Mouse (Mus musculus) CH12F3 (cell line): ENCODE measurements at regions not wholly inside any gene's neighbourhood (a gene's known extent, or its start where the extent isn't known, plus 50 kb on each side); places are given as distances from the start of the nearest gene placed in this dataset.

ENCODE experiments used
- in situ Hi-C: fragments of 300-500 bp; cut with MboI; formaldehyde crosslinking; loops from 2 replicates; pipeline ENCODE4 v1.14.3; 2020; ENCODE audit warnings: low sequenced_read_pairs

- in situ Hi-C loops: no loop called here
Measured at GRCm38 (mm10) chr4:34328151-34328785, 222.5 kb upstream of the Akirin2 start.

- in situ Hi-C loops: no loop called here
Measured at GRCm38 (mm10) chr4:34336971-34337797, 213.6 kb upstream of the Akirin2 start.

GRCm38 (mm10) chr4:34337852-34338251, 212.9 kb upstream of the Akirin2 start:
- in situ Hi-C loops: no loop called here

GRCm38 (mm10) chr4:34340057-34340456, 210.7 kb upstream of the Akirin2 start:
- in situ Hi-C loops: no loop called here

GRCm38 (mm10) chr4:34371281-34372032, 179.3 kb upstream of the Akirin2 start:
- in situ Hi-C loops: no loop called here

- in situ Hi-C loops: no loop called here
Measured at GRCm38 (mm10) chr4:34386338-34386967, 164.3 kb upstream of the Akirin2 start.

GRCm38 (mm10) chr4:34391499-34391898, 159.2 kb upstream of the Akirin2 start:
- in situ Hi-C loops: no loop called here

GRCm38 (mm10) chr4:34403061-34403460, 147.7 kb upstream of the Akirin2 start:
- in situ Hi-C loops: no loop called here

- in situ Hi-C loops: no loop called here
Measured at GRCm38 (mm10) chr4:34407181-34407580, 143.6 kb upstream of the Akirin2 start.

- in situ Hi-C loops: loop anchor here (5.0 kb wide), 1 partner anchor 51 kb away; no protein-coding TSS in a partner anchor
Measured at GRCm38 (mm10) chr4:34420970-34421369, 129.8 kb upstream of the Akirin2 start.

- in situ Hi-C loops: loop anchor here (5.0 kb wide), 1 partner anchor 48 kb away; no protein-coding TSS in a partner anchor
Measured at GRCm38 (mm10) chr4:34424131-34424646, 126.5 kb upstream of the Akirin2 start.

GRCm38 (mm10) chr4:34429003-34429402, 121.7 kb upstream of the Akirin2 start:
- in situ Hi-C loops: no loop called here

GRCm38 (mm10) chr4:34429456-34430235, 121.1 kb upstream of the Akirin2 start:
- in situ Hi-C loops: no loop called here

- in situ Hi-C loops: no loop called here
Measured at GRCm38 (mm10) chr4:34437316-34437715, 113.4 kb upstream of the Akirin2 start.

GRCm38 (mm10) chr4:34449582-34449981, 101.2 kb upstream of the Akirin2 start:
- in situ Hi-C loops: no loop called here

GRCm38 (mm10) chr4:34462591-34462990, 88.1 kb upstream of the Akirin2 start:
- in situ Hi-C loops: no loop called here

GRCm38 (mm10) chr4:34465845-34466244, 84.9 kb upstream of the Akirin2 start:
- in situ Hi-C loops: no loop called here

- in situ Hi-C loops: no loop called here
Measured at GRCm38 (mm10) chr4:34466309-34466708, 84.4 kb upstream of the Akirin2 start.

GRCm38 (mm10) chr4:34468096-34468495, 82.6 kb upstream of the Akirin2 start:
- in situ Hi-C loops: no loop called here
